Mouse (Mus musculus) cortical plate, adult 2 months (tissue): ENCODE measurements around the gene Psma7.

ENCODE experiments used
- CTCF ChIP-seq: fragments of 200-500 bp; IDR thresholded peaks from 2 replicates; pipeline ENCODE4 v1.5.1; 2011; ENCODE audit warnings: mild to moderate bottlenecking, control low read depth, low read length; ENCODE audit not compliant: insufficient read depth; ENCODE audit errors: extremely low read depth
- POLR2A ChIP-seq: fragments of 200-500 bp; IDR thresholded peaks from 2 replicates; pipeline ENCODE4 v1.6.1; 2011; ENCODE audit warnings: mild to moderate bottlenecking, low read length, control low read depth; ENCODE audit not compliant: insufficient read depth; ENCODE audit errors: extremely low read depth

DNA sequence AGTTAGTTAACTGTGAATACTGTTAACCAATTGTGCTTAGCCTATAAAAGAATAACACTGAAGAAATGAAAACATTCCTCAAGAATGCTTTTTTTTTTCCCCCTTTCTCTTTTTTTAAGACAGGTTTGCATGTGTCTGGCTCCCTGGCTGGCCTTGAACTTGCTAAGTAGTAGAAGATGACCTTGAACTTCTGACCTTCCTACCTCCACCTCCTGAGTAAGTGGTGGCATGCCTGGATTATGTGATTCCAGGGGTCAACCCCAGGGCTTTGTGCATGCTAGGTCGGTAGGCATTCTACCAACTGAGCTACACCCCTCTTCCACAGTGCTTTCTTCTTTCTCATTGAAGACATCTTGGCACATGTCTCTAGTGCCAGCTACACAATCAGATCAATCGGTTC is 29.4 kb upstream of the Psma7 start:
- TF ChIP-seq CTCF (no peak), POLR2A (no peak)
